Mouse (Mus musculus) bone marrow, adult 2 months (tissue): Measurements from ENCODE around the gene Dusp2.

ENCODE experiments used
- CTCF ChIP-seq: fragments of 200-500 bp; IDR thresholded peaks from 2 replicates; pipeline ENCODE4 v1.5.1; 2011; ENCODE audit warnings: low read length, control low read depth; ENCODE audit not compliant: control insufficient read depth, insufficient read depth
- POLR2A ChIP-seq: fragments of 200-500 bp; IDR thresholded peaks from 2 replicates; pipeline ENCODE4 v1.6.1; 2011; ENCODE audit warnings: low read depth, mild to moderate bottlenecking, control low read depth, low read length, borderline replicate concordance; ENCODE audit not compliant: control insufficient read depth

DNA sequence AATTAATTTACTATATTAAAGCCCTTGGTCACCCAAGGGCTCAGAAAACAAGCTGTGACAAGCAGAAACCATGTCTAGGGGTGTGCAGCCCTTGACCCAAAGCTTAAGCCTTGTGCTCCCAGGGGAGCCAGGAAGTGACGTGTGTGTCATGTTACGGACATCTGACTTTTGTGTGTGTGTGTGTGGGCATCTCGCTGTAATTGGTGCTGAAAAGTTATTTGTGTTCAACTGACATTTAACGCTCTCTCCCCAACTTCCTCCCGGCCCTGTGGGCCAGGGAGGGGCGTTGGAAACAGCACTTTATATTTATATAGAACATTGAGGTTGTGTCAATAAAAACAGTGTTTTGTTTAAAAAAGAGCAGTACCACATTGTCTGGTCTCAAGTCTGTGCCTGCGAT, 2.1 kb downstream of the Dusp2 start:
- TF ChIP-seq CTCF (no peak), POLR2A (no peak)
